Mouse (Mus musculus) limb, embryonic 14.5 days (tissue): ENCODE measurements at regions not wholly inside any gene's neighbourhood (a gene's known extent, or its start where the extent isn't known, plus 50 kb on each side); places are given as distances from the start of the nearest gene placed in this dataset.

Experiments used
- ATAC-seq: fragments of 200-750 bp; cut with Nextera tagmentation; 2 replicates; pipeline ENCODE4 v1.8.0; 2017; ENCODE audit warnings: low read depth, moderate number of reproducible peaks, moderate TSS enrichment; ENCODE audit not compliant: low FRiP score
- DNase-seq: peaks from one replicate; pipeline ENCODE4 v3.0.0-alpha.2; 2015; ENCODE audit warnings: low spot score
- H3K27ac ChIP-seq: fragments of 300-500 bp; sonication (generic); replicated peaks from 2 replicates; pipeline ENCODE4 v1.5.1; 2014; ENCODE audit warnings: low read depth, mild to moderate bottlenecking, low read length, moderate library complexity, mixed read lengths
- H3K27me3 ChIP-seq: fragments of 300-500 bp; sonication (generic); 2 replicates; pipeline ENCODE4 v1.6.1; 2014; ENCODE audit warnings: low read length, mixed read lengths; ENCODE audit not compliant: control insufficient read depth, insufficient read depth
- H3K36me3 ChIP-seq: fragments of 300-500 bp; sonication (generic); 2 replicates; pipeline ENCODE4 v1.6.1; 2014; ENCODE audit warnings: mild to moderate bottlenecking, low read length, moderate library complexity, mixed read lengths; ENCODE audit not compliant: control insufficient read depth, insufficient read depth
- H3K4me1 ChIP-seq: fragments of 300-500 bp; sonication (generic); 2 replicates; pipeline ENCODE4 v1.6.1; 2014; ENCODE audit warnings: antibody characterized with exemption, low read length, mixed read lengths; ENCODE audit not compliant: control insufficient read depth, insufficient read depth
- H3K4me2 ChIP-seq: fragments of 300-500 bp; sonication (generic); replicated peaks from 2 replicates; pipeline ENCODE4 v1.6.1; 2014; ENCODE audit warnings: low read depth, mild to moderate bottlenecking, low read length, moderate library complexity; ENCODE audit not compliant: severe bottlenecking
- H3K4me3 ChIP-seq: fragments of 300-500 bp; sonication (generic); replicated peaks from 2 replicates; pipeline ENCODE4 v1.5.1; 2014; ENCODE audit warnings: low read length
- H3K9ac ChIP-seq: fragments of 300-500 bp; sonication (generic); 2 replicates; pipeline ENCODE4 v1.6.1; 2014; ENCODE audit warnings: mild to moderate bottlenecking, low read depth, low read length, moderate library complexity; ENCODE audit not compliant: severe bottlenecking
- H3K9me3 ChIP-seq: fragments of 300-500 bp; sonication (generic); 2 replicates; pipeline ENCODE4 v1.6.1; 2016; ENCODE audit warnings: low read length; ENCODE audit not compliant: control insufficient read depth
- POLR2A ChIP-seq: fragments of 200-500 bp; IDR thresholded peaks from 2 replicates; pipeline ENCODE4 v1.8.0; 2012; ENCODE audit warnings: inconsistent platforms, mild to moderate bottlenecking, moderate library complexity, borderline replicate concordance; ENCODE audit not compliant: insufficient read depth, insufficient read length; ENCODE audit errors: extremely low read depth
- WGBS: fragments of 180-500 bp; shearing (Covaris S2); extraction: QIAGEN DNeasy Blood & Tissue Kit; methylation state at CpG from one replicate; pipeline ENCODE4 v1.1.7; 2014; 5-methylcytosine and 5-hydroxymethylcytosine counted together

GRCm38 (mm10) chr10:37625972-37626757 is 487.4 kb upstream of the Marcks start:
- Histone ChIP-seq H3K27me3 (no peaks in the 10 kb centered on the region), H3K27ac (no peak overlapping the region), H3K4me3 (no peak overlapping the region), H3K9me3 (no peaks in the 10 kb centered on the region), H3K4me2 (no peak overlapping the region), H3K36me3 (no peaks in the 10 kb centered on the region), H3K4me1 (no peaks in the 10 kb centered on the region), H3K9ac (no peak overlapping the region)
- no peak for DNase-seq
- WGBS = 31% methylated on average over 1 of the region's 1 CpGs
- no peak for ATAC-seq
- TF ChIP-seq POLR2A = no peak

- Histone ChIP-seq H3K27me3 (no peaks in the 10 kb centered on the region), H3K9me3 (no peaks in the 10 kb centered on the region), H3K4me3 (no peak overlapping the region), H3K36me3 (no peaks in the 10 kb centered on the region), H3K4me2 (no peak overlapping the region), H3K9ac (no peak overlapping the region), H3K27ac (no peak overlapping the region), H3K4me1 (no peaks in the 10 kb centered on the region)
- TF ChIP-seq POLR2A = no peak
- no peak for ATAC-seq
- no peak for DNase-seq
Observed at GRCm38 (mm10) chr10:37623041-37623440, 484.3 kb upstream of the Marcks start.

- WGBS = 76% methylated on average over 1 of the region's 1 CpGs
- DNase-seq (no peak), ATAC-seq (no peak)
- Histone ChIP-seq H3K4me1 (peaks cover 6% of the 10 kb centered on the region; the same call in 1 of the 2 replicates), H3K27me3 (no peaks in the 10 kb centered on the region), H3K36me3 (no peaks in the 10 kb centered on the region), H3K9me3 (no peaks in the 10 kb centered on the region), H3K27ac (no peak overlapping the region), H3K9ac (no peak overlapping the region), H3K4me2 (no peak overlapping the region), H3K4me3 (no peak overlapping the region)
- TF ChIP-seq POLR2A = no peak
Observed at GRCm38 (mm10) chr10:37618606-37619005, 479.9 kb upstream of the Marcks start.

GRCm38 (mm10) chr10:37617708-37618300 is 479.1 kb upstream of the Marcks start:
- Histone ChIP-seq H3K4me3 (no peak overlapping the region), H3K9me3 (no peaks in the 10 kb centered on the region), H3K4me2 (no peak overlapping the region), H3K27me3 (no peaks in the 10 kb centered on the region), H3K36me3 (no peaks in the 10 kb centered on the region), H3K9ac (no peak overlapping the region), H3K4me1 (peaks cover 6% of the 10 kb centered on the region; the same call in 1 of the 2 replicates), H3K27ac (no peak overlapping the region)
- ATAC-seq (no peak), DNase-seq (no peak)
- 85% methylated on average over 7 of the region's 7 CpGs for WGBS
- no peak for TF ChIP-seq POLR2A

- H3K9ac ChIP-seq = no peak overlapping the region
- no peak overlapping the region for H3K4me2 ChIP-seq
- H3K4me1 ChIP-seq = peaks cover 6% of the 10 kb centered on the region; the same call in 1 of the 2 replicates
- H3K4me3 ChIP-seq = no peak overlapping the region
- no peak overlapping the region; the same call in 1 of the 2 replicates for H3K27ac ChIP-seq
- 56% methylated on average over 4 of the region's 4 CpGs for WGBS
- no peak for TF ChIP-seq POLR2A
- H3K9me3 ChIP-seq = no peaks in the 10 kb centered on the region
- H3K27me3 ChIP-seq = no peaks in the 10 kb centered on the region
- no peaks in the 10 kb centered on the region for H3K36me3 ChIP-seq
- ATAC-seq = no peak
- no peak for DNase-seq
Observed at GRCm38 (mm10) chr10:37615926-37616691, 477.4 kb upstream of the Marcks start.
